Mouse (Mus musculus) megakaryocyte-erythroid progenitor cell, adult 5-6 weeks (primary cell): ENCODE data around the gene Gzf1. TPM values are rescaled to one million over a fixed set of nuclear protein-coding genes. Genes with fewer than 3 reads are reported as not detected.

Source experiments
- ATAC-seq: replicated peaks from 2 replicates; pipeline ENCODE4 v1.8.0; 2016; ENCODE audit warnings: mild to moderate bottlenecking, inconsistent platforms; ENCODE audit not compliant: severe bottlenecking, poor library complexity, low FRiP score, low TSS enrichment
- total RNA-seq, 2 experiments: library from RNA; stranded (forward) in 1 of 2; stranded (reverse) in 1 of 2; fragments of 200-1000, 215-1000 nt in 1 of 2; fragments of >200 nt in 1 of 2; fragmentation: Nextera tagmentation in 1 of 2; gene quantifications; 2 replicates each; pipeline ENCODE4 v1.2.3; 2014 to 2017

Gene Gzf1
- total RNA-seq, 2 experiments from 2014 or later, result 13.5 to 14.1 TPM

GRCm38 (mm10) chr2:148690781-148691180, 10.0 kb downstream of the Gzf1 start:
- ATAC-seq, result no peak

- no peak for ATAC-seq
Observed at GRCm38 (mm10) chr2:148698571-148698970, 17.7 kb downstream of the Gzf1 start.

- ATAC-seq, result peak; percentile 86
Observed at GRCm38 (mm10) chr2:148706409-148707201, 25.8 kb downstream of the Gzf1 start.

- no peak for ATAC-seq
Observed at GRCm38 (mm10) chr2:148707202-148707530, 26.3 kb downstream of the Gzf1 start.

- ATAC-seq, result no peak
Observed at GRCm38 (mm10) chr2:148712326-148712725, 31.5 kb downstream of the Gzf1 start.

- no peak for ATAC-seq
Observed at GRCm38 (mm10) chr2:148717072-148717471, 36.2 kb downstream of the Gzf1 start.

- ATAC-seq, result no peak
Observed at GRCm38 (mm10) chr2:148719271-148719995, 38.6 kb downstream of the Gzf1 start.

GRCm38 (mm10) chr2:148731614-148732326, 50.9 kb downstream of the Gzf1 start:
- peak; percentile 51 for ATAC-seq

GRCm38 (mm10) chr2:148732327-148733000, 51.6 kb downstream of the Gzf1 start, which contains the start of gene Napb:
Gene Napb, minus strand, starts transcription at chr2:148732467.
- peak; percentile 99 for ATAC-seq

Other genes with a start within 250 kb of the Gzf1 start
- gene Cd93, start 237.5 kb upstream of the Gzf1 start, total RNA-seq (2014; fragmentation: Nextera tagmentation), result 4.0 and 7.3 TPM in 2 replicates
- gene Cd93, start 237.5 kb upstream of the Gzf1 start, total RNA-seq (2017), result 3.9 and 13.0 TPM in 2 replicates
- 52.4 and 72.0 TPM in 2 replicates for gene Nxt1, start 8.4 kb upstream of the Gzf1 start, total RNA-seq (2014; fragmentation: Nextera tagmentation)
- 29.0 and 31.2 TPM in 2 replicates for gene Nxt1, start 8.4 kb upstream of the Gzf1 start, total RNA-seq (2017)
- 0.98 and 1.7 TPM in 2 replicates for gene Napb, start 51.4 kb downstream of the Gzf1 start, total RNA-seq (2014; fragmentation: Nextera tagmentation)
- 0.23 TPM in 1 of 2 replicates, not detected in the other for gene Napb, start 51.4 kb downstream of the Gzf1 start, total RNA-seq (2017)
- not detected in 2 replicates for gene Cstl1, start 69.3 kb downstream of the Gzf1 start, total RNA-seq (2014; fragmentation: Nextera tagmentation)
- gene Cstl1, start 69.3 kb downstream of the Gzf1 start, total RNA-seq (2017), result not detected in 2 replicates
- not detected in 2 replicates for gene Cst11, start 90.5 kb downstream of the Gzf1 start, total RNA-seq (2014; fragmentation: Nextera tagmentation)
- gene Cst11, start 90.5 kb downstream of the Gzf1 start, total RNA-seq (2017), result not detected in 2 replicates
- gene 8030411F24Rik, start 101.0 kb downstream of the Gzf1 start, total RNA-seq (2014; fragmentation: Nextera tagmentation), result not detected in 2 replicates
- gene 8030411F24Rik, start 101.0 kb downstream of the Gzf1 start, total RNA-seq (2017), result not detected in 2 replicates
- not detected in 2 replicates for gene Cst12, start 108.3 kb downstream of the Gzf1 start, total RNA-seq (2014; fragmentation: Nextera tagmentation)
- gene Cst12, start 108.3 kb downstream of the Gzf1 start, total RNA-seq (2017), result not detected in 2 replicates
- gene Cst8, start 117.8 kb downstream of the Gzf1 start, total RNA-seq (2014; fragmentation: Nextera tagmentation), result not detected in 2 replicates
- not detected in 2 replicates for gene Cst8, start 117.8 kb downstream of the Gzf1 start, total RNA-seq (2017)
- not detected in 2 replicates for gene Cst13, start 139.1 kb downstream of the Gzf1 start, total RNA-seq (2014; fragmentation: Nextera tagmentation)
- not detected in 2 replicates for gene Cst13, start 139.1 kb downstream of the Gzf1 start, total RNA-seq (2017)
- not detected in 2 replicates for gene Cst9, start 154.1 kb downstream of the Gzf1 start, total RNA-seq (2014; fragmentation: Nextera tagmentation)
- gene Cst9, start 154.1 kb downstream of the Gzf1 start, total RNA-seq (2017), result not detected in 2 replicates
- not detected in 2 replicates for gene 9230104L09Rik, start 184.0 kb downstream of the Gzf1 start, total RNA-seq (2014; fragmentation: Nextera tagmentation)
- gene 9230104L09Rik, start 184.0 kb downstream of the Gzf1 start, total RNA-seq (2017), result not detected in 2 replicates
- gene Cst3, start 194.7 kb downstream of the Gzf1 start, total RNA-seq (2014; fragmentation: Nextera tagmentation), result 63.1 and 74.4 TPM in 2 replicates
- gene Cst3, start 194.7 kb downstream of the Gzf1 start, total RNA-seq (2017), result 114 and 133 TPM in 2 replicates